Mouse (Mus musculus) lung, postnatal 36 days (tissue): ENCODE measurements at regions not wholly inside any gene's neighbourhood (a gene's known extent, or its start where the extent isn't known, plus 50 kb on each side); places are given as distances from the start of the nearest gene placed in this dataset.

ENCODE experiments used
- DNase-seq: peaks from one replicate; pipeline ENCODE4 v3.0.0; 2022; ENCODE audit warnings: mixed read lengths

GRCm38 (mm10) chr13:101427426-101428221 lies 340.4 kb downstream of the Pik3r1 start:
- DNase-seq: peak; percentile 45

DNA sequence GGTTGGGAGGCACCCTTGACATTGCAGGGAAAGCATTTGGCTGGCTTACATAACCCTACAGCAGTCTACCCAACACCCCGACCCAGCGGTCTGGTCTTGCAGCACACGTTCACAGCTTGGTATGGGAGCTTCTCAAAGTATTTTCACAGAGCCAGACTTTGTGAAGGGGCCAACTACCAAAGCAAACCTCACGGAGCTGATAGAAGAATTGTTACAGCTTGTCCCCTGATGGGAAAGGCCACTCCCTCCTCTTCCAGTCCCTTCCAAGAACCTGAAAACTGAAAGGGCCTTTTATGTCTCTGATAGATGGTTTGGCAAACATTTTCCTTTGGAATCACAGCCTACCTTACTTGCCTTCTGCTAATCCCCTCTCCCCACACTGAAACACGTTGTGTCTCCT lies 341.6 kb downstream of the Pik3r1 start:
- DNase-seq: peak; percentile 13

GRCm38 (mm10) chr13:101422082-101422481 lies 345.9 kb downstream of the Pik3r1 start:
- DNase-seq: no peak

- DNase-seq: no peak
Observed at GRCm38 (mm10) chr13:101419457-101420025, 348.5 kb downstream of the Pik3r1 start.

- peak; percentile 10 for DNase-seq
Observed at GRCm38 (mm10) chr13:101418272-101418671, 349.7 kb downstream of the Pik3r1 start.

DNA sequence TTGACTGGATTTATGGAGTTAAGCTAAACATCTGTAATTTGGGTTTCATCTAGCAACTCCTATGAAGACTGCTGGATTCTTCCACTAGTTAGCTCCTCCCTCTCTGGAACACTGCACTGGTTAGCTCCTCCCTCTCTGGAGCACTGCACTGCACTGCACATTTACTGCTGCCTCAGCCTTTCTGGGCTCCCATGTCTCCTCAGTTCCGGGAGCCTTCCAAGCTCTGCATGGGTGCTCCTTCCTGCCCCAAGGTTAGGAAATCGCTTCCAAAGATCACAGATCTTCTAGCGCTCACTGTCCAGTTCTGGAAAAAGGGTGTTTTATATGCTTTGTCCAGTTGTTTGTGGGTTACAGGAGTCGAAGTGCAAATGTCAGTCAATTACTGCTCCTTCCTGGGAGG lies 359.1 kb downstream of the Pik3r1 start:
- no peak for DNase-seq

GRCm38 (mm10) chr13:101407633-101408032 lies 360.4 kb downstream of the Pik3r1 start:
- no peak for DNase-seq

DNA sequence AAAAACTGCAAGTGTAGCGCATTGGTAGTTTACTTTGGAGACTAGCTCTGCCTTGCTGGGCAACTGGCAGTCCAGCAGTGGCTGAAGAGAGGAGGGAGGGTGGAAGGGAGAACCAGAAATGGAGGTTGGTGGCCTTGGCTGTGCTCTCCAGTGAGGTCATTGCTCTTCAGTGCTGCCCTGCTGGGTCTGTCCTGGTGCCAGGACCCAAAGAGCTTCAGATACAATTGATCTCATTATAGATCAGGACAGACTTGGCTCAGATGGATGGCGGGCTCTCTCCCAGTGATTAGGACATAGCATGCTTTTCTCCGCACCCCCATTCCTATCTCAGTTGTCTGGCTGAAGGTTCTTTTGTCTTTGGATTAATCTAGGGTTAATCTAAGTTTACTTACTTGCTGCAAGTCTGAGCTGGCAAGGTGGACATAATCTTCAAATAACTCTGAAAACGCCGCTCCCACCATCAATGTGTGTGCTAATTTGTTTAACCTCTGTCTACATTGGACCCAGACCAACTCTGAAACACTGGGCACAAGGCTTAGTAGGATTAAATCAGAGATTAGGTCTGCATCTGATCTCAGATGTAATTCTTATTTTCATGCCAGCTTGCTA lies 394.3 kb downstream of the Pik3r1 start:
- DNase-seq: peak; percentile 24

DNA sequence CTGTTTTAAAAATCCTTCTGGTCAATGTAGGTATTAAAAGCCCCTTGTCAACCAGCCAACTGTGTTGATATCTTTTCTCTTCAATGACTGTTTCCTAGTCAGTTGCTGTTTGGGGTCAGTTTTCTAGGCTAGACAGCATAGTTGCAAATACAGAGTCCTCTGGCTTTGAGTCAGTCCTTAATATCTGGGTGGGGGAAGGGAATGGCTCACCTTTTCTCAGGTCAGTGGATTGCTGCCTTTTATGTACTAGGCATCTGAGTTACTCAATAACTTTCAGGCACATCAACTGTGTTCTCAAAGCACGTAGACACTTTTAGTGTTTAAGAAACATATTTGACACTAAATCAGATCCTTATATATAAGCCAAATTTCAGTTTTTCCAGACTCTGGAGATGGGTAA lies 396.1 kb downstream of the Pik3r1 start:
- DNase-seq: no peak

DNA sequence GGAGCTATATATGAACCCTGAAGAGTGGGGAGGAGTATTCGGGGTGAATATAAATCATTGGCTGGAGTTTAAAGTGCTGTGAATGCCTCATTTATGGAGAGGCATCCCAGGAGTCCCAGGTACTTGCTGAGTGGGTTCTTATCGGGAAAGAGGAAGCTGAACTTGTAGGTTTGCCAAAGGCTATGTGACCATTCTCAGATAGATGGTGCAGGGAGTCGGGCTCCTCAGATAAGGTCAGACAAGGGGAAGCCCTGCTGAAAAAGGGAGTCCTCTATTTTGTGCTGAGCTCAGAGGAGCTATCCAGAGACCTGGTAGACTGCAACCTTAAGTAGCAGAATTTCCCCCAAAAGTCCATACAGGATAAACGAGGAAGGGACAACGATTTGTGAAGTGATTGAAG lies 399.8 kb downstream of the Pik3r1 start:
- no peak for DNase-seq

- no peak for DNase-seq
Observed at GRCm38 (mm10) chr13:101355363-101355762, 412.7 kb downstream of the Pik3r1 start.

- no peak for DNase-seq
Observed at GRCm38 (mm10) chr13:101351123-101351522, 416.9 kb downstream of the Pik3r1 start.

DNA sequence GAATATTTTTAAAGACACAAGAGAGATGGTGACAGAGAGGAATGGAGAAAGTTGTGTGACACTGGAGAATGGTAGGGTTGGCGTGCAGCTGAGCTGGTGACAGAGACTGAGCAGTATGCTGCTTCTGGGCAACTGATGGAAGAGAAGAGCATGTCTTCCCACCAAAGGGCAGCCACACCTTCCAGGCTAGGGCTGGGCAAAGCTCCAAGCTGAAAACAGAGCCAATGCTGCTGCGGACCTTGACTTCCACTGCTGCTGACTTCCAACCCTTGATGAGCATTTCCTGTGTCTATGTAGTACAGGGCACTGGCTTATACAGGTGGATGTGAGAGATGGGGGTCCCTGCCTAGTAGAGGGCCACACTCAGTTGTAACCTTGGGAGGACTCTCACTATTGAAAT lies 418.7 kb downstream of the Pik3r1 start:
- no peak for DNase-seq

- DNase-seq: no peak
Observed at GRCm38 (mm10) chr13:101338280-101338872, 429.6 kb downstream of the Pik3r1 start.

GRCm38 (mm10) chr13:101318621-101319020 lies 449.4 kb downstream of the Pik3r1 start:
- no peak for DNase-seq

- no peak for DNase-seq
Observed at GRCm38 (mm10) chr13:101316336-101316735, 451.7 kb downstream of the Pik3r1 start.

GRCm38 (mm10) chr13:101314040-101314439 lies 454.0 kb downstream of the Pik3r1 start:
- DNase-seq: no peak

GRCm38 (mm10) chr13:101311634-101312314 lies 456.2 kb downstream of the Pik3r1 start:
- peak; percentile 72 for DNase-seq

DNA sequence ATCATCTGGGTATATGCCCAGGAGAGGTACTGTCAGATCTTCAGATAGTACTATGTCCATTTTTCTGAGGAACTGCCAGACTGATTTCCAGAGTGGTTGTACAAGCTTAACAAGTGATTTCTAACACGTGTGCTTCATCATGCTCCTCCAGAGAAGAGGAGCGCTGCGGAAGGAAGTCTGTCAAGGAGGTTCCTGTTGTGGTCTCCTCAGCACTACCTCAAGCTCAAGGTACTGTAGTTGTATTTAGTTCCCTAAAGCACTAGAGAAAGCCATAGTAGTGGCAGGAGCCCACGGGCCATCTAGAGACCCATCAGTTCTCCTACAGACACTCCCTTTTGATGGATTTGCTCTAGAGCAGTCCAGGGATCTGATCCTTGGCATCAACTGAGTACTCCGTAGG lies 459.3 kb downstream of the Pik3r1 start:
- DNase-seq: no peak

DNA sequence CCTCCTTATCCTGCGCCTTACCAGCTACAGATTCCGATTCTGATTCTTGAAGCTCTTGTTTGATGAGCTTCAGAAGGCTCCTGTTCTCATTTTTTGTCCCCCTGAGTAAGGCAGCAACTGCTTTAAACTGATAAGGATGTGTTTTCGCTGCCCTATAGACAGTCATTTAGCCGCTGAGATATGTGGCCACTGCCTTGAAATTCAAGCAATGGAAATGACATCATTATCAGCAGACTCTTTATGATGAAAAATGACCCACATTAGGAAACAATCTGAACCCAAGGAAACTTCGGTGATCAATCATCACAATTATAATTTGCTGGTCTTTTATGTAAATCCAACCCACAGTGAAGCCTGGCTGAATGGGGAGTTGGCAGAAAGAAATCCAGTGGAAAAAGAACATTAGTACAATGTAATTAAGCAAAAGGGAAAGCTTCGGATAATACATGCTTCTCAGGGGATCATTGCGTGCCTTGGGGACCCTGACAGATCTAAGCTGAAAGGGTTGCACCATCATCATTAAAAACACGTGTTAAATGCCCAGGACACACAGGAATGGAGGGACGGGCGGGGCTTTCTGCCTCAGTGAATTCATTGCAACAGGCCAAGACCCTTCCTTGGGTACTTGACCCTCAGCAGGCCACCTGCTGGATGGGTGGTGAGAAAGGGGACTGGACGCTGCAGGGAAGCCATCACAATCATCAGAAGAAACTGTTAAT lies 462.2 kb downstream of the Pik3r1 start:
- DNase-seq: no peak

DNA sequence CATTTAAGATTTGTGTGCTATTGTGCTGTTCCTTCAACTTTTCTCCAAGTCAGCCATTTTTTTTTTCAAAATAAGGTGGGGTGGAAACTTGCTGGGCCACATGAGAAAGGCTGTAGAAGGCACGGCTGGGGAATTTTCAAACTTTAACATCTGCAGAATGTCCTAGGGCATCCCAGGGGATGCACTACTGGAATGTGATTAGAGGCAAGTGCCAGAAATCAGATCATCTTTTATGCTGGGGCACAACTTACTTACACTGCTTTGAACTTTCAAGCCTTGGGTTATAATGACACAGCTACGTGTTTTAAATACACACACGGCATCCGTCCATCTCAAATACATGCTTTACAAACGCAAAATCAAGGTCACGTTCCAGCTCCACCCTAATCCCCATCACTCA lies 463.0 kb downstream of the Pik3r1 start:
- no peak for DNase-seq

- no peak for DNase-seq
Observed at GRCm38 (mm10) chr13:101301361-101301760, 466.7 kb downstream of the Pik3r1 start.

- DNase-seq: no peak
Observed at GRCm38 (mm10) chr13:101289407-101289806, 456.2 kb upstream of the Slc30a5 start.
